Mouse (Mus musculus): Measurements from ENCODE around the gene Tcp11.

The Tcp11 gene

GRCm38 (mm10) chr17:28034986-28035385, 45.5 kb downstream of the Tcp11 start:
- DNase-seq = no peak

GRCm38 (mm10) chr17:28033046-28033580, 47.3 kb downstream of the Tcp11 start:
- no peak for DNase-seq

- DNase-seq = no peak
These were observed 48.2 kb downstream of the Tcp11 start for GRCm38 (mm10) chr17:28032219-28032618.

GRCm38 (mm10) chr17:28031281-28031941, 49.0 kb downstream of the Tcp11 start:
- DNase-seq = no peak

- no peak for DNase-seq
These were observed 50.0 kb downstream of the Tcp11 start for GRCm38 (mm10) chr17:28030446-28030845.

GRCm38 (mm10) chr17:28029308-28029707, 51.1 kb downstream of the Tcp11 start:
- no peak for DNase-seq

GRCm38 (mm10) chr17:28028236-28028635, 52.2 kb downstream of the Tcp11 start:
- no peak for DNase-seq

- DNase-seq = no peak
These were observed 53.2 kb downstream of the Tcp11 start for GRCm38 (mm10) chr17:28027197-28027596.

GRCm38 (mm10) chr17:28026111-28026872, 54.1 kb downstream of the Tcp11 start:
- no peak for DNase-seq

GRCm38 (mm10) chr17:28025541-28025961, 54.9 kb downstream of the Tcp11 start:
- DNase-seq = no peak

GRCm38 (mm10) chr17:28022854-28023655, 57.4 kb downstream of the Tcp11 start:
- peak; percentile 88 for DNase-seq

GRCm38 (mm10) chr17:28021911-28022310, 58.5 kb downstream of the Tcp11 start:
- DNase-seq = no peak

- no peak for DNase-seq
These were observed 60.4 kb downstream of the Tcp11 start for GRCm38 (mm10) chr17:28019785-28020696.

GRCm38 (mm10) chr17:28018776-28019175, 61.7 kb downstream of the Tcp11 start:
- DNase-seq = no peak

GRCm38 (mm10) chr17:28018344-28018743, 62.1 kb downstream of the Tcp11 start:
- no peak for DNase-seq

Data from layer of hippocampus, adult 9-11 months (tissue).